Mouse (Mus musculus) limb, embryonic 11.5 days (tissue): ENCODE measurements at regions not wholly inside any gene's neighbourhood (a gene's known extent, or its start where the extent isn't known, plus 50 kb on each side); places are given as distances from the start of the nearest gene placed in this dataset.
A peak's percentile ranks its signal among the peaks of the same experiment; 100 is the strongest.

Experiments
- ATAC-seq: fragments of 200-750 bp; cut with Nextera tagmentation; 2 replicates; pipeline ENCODE4 v1.8.0; 2017; ENCODE audit warnings: low read depth; ENCODE audit not compliant: insufficient number of reproducible peaks, low FRiP score, low TSS enrichment
- DNase-seq: peaks from one replicate; pipeline ENCODE4 v3.0.0-alpha.2; 2015; ENCODE audit warnings: low spot score
- H3K27ac ChIP-seq: fragments of 300-500 bp; sonication (generic); replicated peaks from 2 replicates; pipeline ENCODE4 v1.5.1; 2014; ENCODE audit warnings: low read depth, mild to moderate bottlenecking, low read length
- H3K27me3 ChIP-seq: fragments of 300-500 bp; sonication (generic); 2 replicates; pipeline ENCODE4 v1.6.1; 2014; ENCODE audit warnings: mild to moderate bottlenecking, low read length, mixed read lengths; ENCODE audit not compliant: control insufficient read depth, insufficient read depth
- H3K36me3 ChIP-seq: fragments of 300-500 bp; sonication (generic); 2 replicates; pipeline ENCODE4 v1.6.1; 2014; ENCODE audit warnings: mild to moderate bottlenecking, low read length, moderate library complexity, mixed read lengths; ENCODE audit not compliant: control insufficient read depth, insufficient read depth
- H3K4me1 ChIP-seq: fragments of 300-500 bp; sonication (generic); 2 replicates; pipeline ENCODE4 v1.6.1; 2014; ENCODE audit warnings: low read length, mixed read lengths; ENCODE audit not compliant: control insufficient read depth, insufficient read depth
- H3K4me2 ChIP-seq: fragments of 300-500 bp; sonication (generic); 2 replicates; pipeline ENCODE4 v1.6.1; 2014; ENCODE audit warnings: low read depth, mild to moderate bottlenecking, moderate library complexity; ENCODE audit not compliant: severe bottlenecking
- H3K4me3 ChIP-seq: fragments of 300-500 bp; sonication (generic); 2 replicates; pipeline ENCODE4 v1.5.1; 2014; ENCODE audit warnings: low read depth, low read length
- H3K9ac ChIP-seq: fragments of 300-500 bp; sonication (generic); 2 replicates; pipeline ENCODE4 v1.6.1; 2014; ENCODE audit warnings: mild to moderate bottlenecking, low read length
- H3K9me3 ChIP-seq: fragments of 300-500 bp; sonication (generic); 2 replicates; pipeline ENCODE4 v1.6.1; 2016; ENCODE audit warnings: low read length; ENCODE audit not compliant: control insufficient read depth
- WGBS: fragments of 180-500 bp; shearing (Covaris S2); extraction: QIAGEN DNeasy Blood & Tissue Kit; methylation state at CpG from one replicate; pipeline ENCODE4 v1.1.7; 2014; 5-methylcytosine and 5-hydroxymethylcytosine counted together

- peak overlapping the region; percentile 35 for H3K4me3 ChIP-seq
- H3K9me3 ChIP-seq, result no peaks in the 10 kb centered on the region
- no peaks in the 10 kb centered on the region for H3K36me3 ChIP-seq
- WGBS, result 30% methylated on average over 16 of the region's 16 CpGs
- H3K9ac ChIP-seq, result peak overlapping the region; percentile 53
- H3K4me1 ChIP-seq, result no peaks in the 10 kb centered on the region
- ATAC-seq (peak; percentile 96), DNase-seq (peak; percentile 61)
- H3K27me3 ChIP-seq, result no peaks in the 10 kb centered on the region
- H3K4me2 ChIP-seq, result peak overlapping the region; percentile 44
- no peak overlapping the region for H3K27ac ChIP-seq
Observed at GRCm38 (mm10) chr17:22673891-22674622, 73.3 kb downstream of the Vmn2r112 start.
